Mouse (Mus musculus): ENCODE data around the gene Dock9.

Dock9 gene

GRCm38 (mm10) chr14:121500577-121500976, 297.1 kb downstream of the Dock9 start:
- no peak for DNase-seq

GRCm38 (mm10) chr14:121499769-121500168, 297.9 kb downstream of the Dock9 start:
- DNase-seq, result no peak

GRCm38 (mm10) chr14:121497800-121498199, 299.8 kb downstream of the Dock9 start:
- no peak for DNase-seq

GRCm38 (mm10) chr14:121495741-121496140, 301.9 kb downstream of the Dock9 start:
- no peak for DNase-seq

- DNase-seq, result no peak
These were observed 302.5 kb downstream of the Dock9 start for GRCm38 (mm10) chr14:121495120-121495519.

GRCm38 (mm10) chr14:121494238-121494637, 303.4 kb downstream of the Dock9 start:
- DNase-seq, result no peak

- DNase-seq, result no peak
These were observed 303.9 kb downstream of the Dock9 start for GRCm38 (mm10) chr14:121493712-121494111.

GRCm38 (mm10) chr14:121492328-121492727, 305.3 kb downstream of the Dock9 start:
- peak; percentile 34 to 75 for DNase-seq

Measured in kidney, postnatal 25 days (tissue).